Mouse (Mus musculus) liver, postnatal 0 days (tissue): ENCODE measurements around the gene BC107364.

ENCODE experiments used
- CTCF ChIP-seq: sonication (generic); IDR thresholded peaks from 2 replicates; pipeline ENCODE4 v1.5.1; 2016; ENCODE audit warnings: antibody characterized with exemption, low read depth
- EP300 ChIP-seq: IDR thresholded peaks from 2 replicates; pipeline ENCODE4 v1.6.1; 2016; ENCODE audit warnings: antibody characterized with exemption, low read depth, mild to moderate bottlenecking

DNA sequence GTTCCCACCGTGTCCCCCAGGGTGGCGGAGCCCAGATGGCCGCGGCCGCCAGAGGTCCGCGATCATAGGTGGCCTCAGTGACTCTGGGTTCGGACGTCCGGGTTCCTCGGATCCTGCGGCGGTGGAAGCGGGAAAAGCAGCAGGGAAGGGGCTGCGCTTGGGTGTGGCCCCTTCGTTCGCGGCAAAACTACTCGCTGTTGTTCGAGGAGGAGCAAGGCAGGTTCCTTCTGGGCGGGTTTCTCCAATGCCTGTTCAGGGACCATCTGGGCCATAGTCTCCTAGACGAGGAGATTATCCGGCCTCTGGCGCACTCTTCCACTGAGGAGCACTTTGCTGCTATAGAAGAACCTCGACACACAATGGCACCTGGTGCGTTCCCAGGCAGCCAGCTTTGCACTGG, 47.7 kb downstream of the BC107364 start:
- TF ChIP-seq CTCF (no peak), EP300 (no peak)
